Mouse (Mus musculus): ENCODE measurements around the gene Crebl2. TPM values are rescaled to one million over a fixed set of nuclear protein-coding genes. Genes with fewer than 3 reads are reported as not detected.
A peak's percentile ranks its signal among the peaks of the same experiment; 100 is the strongest.

Gene Crebl2
- polyA plus RNA-seq, 1 experiment from 2014 or later, result 6.6 TPM

DNA sequence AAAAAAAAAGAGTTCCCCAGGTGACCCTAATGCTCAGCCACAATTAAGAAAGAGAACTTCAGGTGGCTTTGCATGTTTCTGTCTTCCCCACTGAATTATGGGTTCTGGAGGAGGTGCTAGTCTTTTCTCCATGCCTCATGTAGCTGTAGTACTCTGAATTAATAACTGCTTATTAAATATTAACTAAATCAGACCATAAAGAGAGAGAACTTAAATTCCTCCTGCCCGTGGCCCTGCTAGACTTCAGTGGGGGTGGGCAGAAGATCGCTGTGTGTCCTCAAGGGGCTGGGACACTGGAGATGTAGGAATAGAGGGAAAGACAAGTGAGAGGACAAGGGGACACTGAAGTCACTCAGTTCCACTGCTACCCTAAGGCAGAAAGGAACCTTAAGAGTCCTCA, 42.3 kb downstream of the Crebl2 start:
- H3K4me2 ChIP-seq (replicated peaks; ENCODE audit: low read depth, low read length), result no peak overlapping the region
- no peaks in the 10 kb centered on the region for H3K9me3 ChIP-seq (ENCODE audit: low read length)
- 71% methylated on average over 2 of the region's 2 CpGs for WGBS
- H3K4me3 ChIP-seq (ENCODE audit: low read depth, low read length), result no peak overlapping the region
- no peak overlapping the region for H3K27ac ChIP-seq (ENCODE audit: low read length)
- no peaks in the 10 kb centered on the region; the same call in 1 of the 2 replicates for H3K36me3 ChIP-seq (ENCODE audit: insufficient read depth, low read length)
- TF ChIP-seq CTCF (IDR thresholded peaks at IDR 0.05) (no peak), EP300 (IDR thresholded peaks at IDR 0.05) (no peak)
- no peak for DNase-seq (ENCODE audit: low spot score)
- no peaks in the 10 kb centered on the region for H3K4me1 ChIP-seq (ENCODE audit: insufficient read depth, low read depth, low read length)
- H3K9ac ChIP-seq (replicated peaks; ENCODE audit: low read depth), result no peak overlapping the region
- no peak for ATAC-seq
- no peaks in the 10 kb centered on the region for H3K27me3 ChIP-seq (replicated peaks; ENCODE audit: insufficient read depth, low read length)

- Histone ChIP-seq H3K36me3 (ENCODE audit: insufficient read depth, low read length) (no peaks in the 10 kb centered on the region; the same call in 1 of the 2 replicates), H3K9ac (replicated peaks; ENCODE audit: low read depth) (no peak overlapping the region), H3K9me3 (ENCODE audit: low read length) (no peaks in the 10 kb centered on the region), H3K4me2 (replicated peaks; ENCODE audit: low read depth, low read length) (no peak overlapping the region), H3K4me1 (ENCODE audit: insufficient read depth, low read depth, low read length) (no peaks in the 10 kb centered on the region), H3K4me3 (ENCODE audit: low read depth, low read length) (no peak overlapping the region), H3K27ac (ENCODE audit: low read length) (no peak overlapping the region), H3K27me3 (replicated peaks; ENCODE audit: insufficient read depth, low read length) (no peaks in the 10 kb centered on the region)
- DNase-seq (ENCODE audit: low spot score) (peak; percentile 16), ATAC-seq (no peak)
- no peak for TF ChIP-seq EP300 (IDR thresholded peaks at IDR 0.05)
- TF ChIP-seq CTCF (IDR thresholded peaks at IDR 0.05), result peak; percentile 58
- WGBS, result 87% methylated on average over 2 of the region's 2 CpGs
Measured at GRCm38 (mm10) chr6:134873018-134873417, 43.1 kb downstream of the Crebl2 start.

DNA sequence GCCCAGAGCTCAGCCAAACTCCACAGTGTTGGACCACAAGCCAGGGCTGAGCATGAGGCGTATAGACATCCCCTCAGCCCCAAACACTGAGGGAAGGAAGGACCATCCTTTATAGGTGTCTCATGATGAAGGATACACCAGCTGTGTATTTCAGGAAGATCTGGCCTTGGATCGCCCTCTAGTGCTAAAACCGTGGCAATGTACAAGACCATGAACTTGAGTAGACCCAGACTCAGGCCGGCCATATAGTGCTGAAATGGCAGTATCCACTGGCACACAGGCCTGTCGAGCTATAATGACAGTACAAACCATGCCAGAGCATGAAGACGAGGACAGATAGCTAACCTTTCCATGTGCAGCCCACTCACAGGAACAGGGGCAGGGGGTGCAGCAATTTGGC, 46.8 kb downstream of the Crebl2 start:
- 68% methylated on average over 6 of the region's 6 CpGs for WGBS
- no peaks in the 10 kb centered on the region for H3K36me3 ChIP-seq (ENCODE audit: insufficient read depth, low read length)
- no peaks in the 10 kb centered on the region for H3K4me1 ChIP-seq (ENCODE audit: insufficient read depth, low read depth, low read length)
- no peak overlapping the region for H3K9ac ChIP-seq (replicated peaks; ENCODE audit: low read depth)
- no peak for ATAC-seq
- no peak overlapping the region for H3K4me2 ChIP-seq (replicated peaks; ENCODE audit: low read depth, low read length)
- no peak for DNase-seq (ENCODE audit: low spot score)
- no peak overlapping the region for H3K4me3 ChIP-seq (ENCODE audit: low read depth, low read length)
- no peaks in the 10 kb centered on the region for H3K27me3 ChIP-seq (replicated peaks; ENCODE audit: insufficient read depth, low read length)
- no peaks in the 10 kb centered on the region for H3K9me3 ChIP-seq (ENCODE audit: low read length)
- no peak overlapping the region for H3K27ac ChIP-seq (ENCODE audit: low read length)
- TF ChIP-seq EP300 (IDR thresholded peaks at IDR 0.05), result no peak
- peak; percentile 57 for TF ChIP-seq CTCF (IDR thresholded peaks at IDR 0.05)

GRCm38 (mm10) chr6:134877276-134877675, 47.3 kb downstream of the Crebl2 start:
- 86% methylated on average over 4 of the region's 4 CpGs for WGBS

GRCm38 (mm10) chr6:134877892-134878291, 47.9 kb downstream of the Crebl2 start:
- H3K4me1 ChIP-seq (ENCODE audit: insufficient read depth, low read depth, low read length), result no peaks in the 10 kb centered on the region
- no peak overlapping the region for H3K4me3 ChIP-seq (ENCODE audit: low read depth, low read length)
- no peak overlapping the region for H3K9ac ChIP-seq (replicated peaks; ENCODE audit: low read depth)
- H3K27ac ChIP-seq (ENCODE audit: low read length), result no peak overlapping the region
- no peaks in the 10 kb centered on the region for H3K9me3 ChIP-seq (ENCODE audit: low read length)
- WGBS, result 62% methylated on average over 1 of the region's 1 CpGs
- no peaks in the 10 kb centered on the region for H3K27me3 ChIP-seq (replicated peaks; ENCODE audit: insufficient read depth, low read length)
- H3K4me2 ChIP-seq (replicated peaks; ENCODE audit: low read depth, low read length), result no peak overlapping the region
- ATAC-seq (no peak), DNase-seq (ENCODE audit: low spot score) (no peak)
- TF ChIP-seq EP300 (IDR thresholded peaks at IDR 0.05) (no peak), CTCF (IDR thresholded peaks at IDR 0.05) (no peak)
- no peaks in the 10 kb centered on the region for H3K36me3 ChIP-seq (ENCODE audit: insufficient read depth, low read length)

More at GRCm38 (mm10) chr6:134877276-134877675, 47.3 kb downstream of the Crebl2 start:
- H3K4me3 ChIP-seq (ENCODE audit: low read depth, low read length), result no peak overlapping the region
- no peak for TF ChIP-seq EP300 (IDR thresholded peaks at IDR 0.05)
- TF ChIP-seq CTCF (IDR thresholded peaks at IDR 0.05), result no peak
- ATAC-seq, result no peak
- no peak overlapping the region for H3K4me2 ChIP-seq (replicated peaks; ENCODE audit: low read depth, low read length)
- no peaks in the 10 kb centered on the region for H3K4me1 ChIP-seq (ENCODE audit: insufficient read depth, low read depth, low read length)
- no peak for DNase-seq (ENCODE audit: low spot score)
- no peak overlapping the region for H3K27ac ChIP-seq (ENCODE audit: low read length)
- H3K36me3 ChIP-seq (ENCODE audit: insufficient read depth, low read length), result no peaks in the 10 kb centered on the region
- H3K9ac ChIP-seq (replicated peaks; ENCODE audit: low read depth), result no peak overlapping the region
- no peaks in the 10 kb centered on the region for H3K9me3 ChIP-seq (ENCODE audit: low read length)
- H3K27me3 ChIP-seq (replicated peaks; ENCODE audit: insufficient read depth, low read length), result no peaks in the 10 kb centered on the region

DNA sequence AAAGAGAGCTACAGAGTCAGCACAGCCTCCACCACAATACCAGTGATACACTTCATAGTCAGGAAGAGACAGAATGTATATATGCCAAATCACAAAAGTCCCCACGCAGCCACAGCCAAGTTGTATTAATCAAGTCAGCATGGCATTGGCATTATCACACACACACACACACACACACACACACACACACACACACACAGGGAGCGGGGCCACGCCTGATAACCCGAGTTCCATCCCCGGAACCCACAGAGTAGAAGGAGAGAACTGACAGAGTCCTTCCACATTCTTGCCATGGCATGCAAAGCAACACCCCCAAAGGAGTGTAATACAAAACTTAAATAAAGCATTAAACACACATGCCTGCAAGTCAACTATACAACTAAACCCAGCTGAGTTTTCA, 49.6 kb downstream of the Crebl2 start:
- Histone ChIP-seq H3K4me3 (ENCODE audit: low read depth, low read length) (no peak overlapping the region), H3K36me3 (ENCODE audit: insufficient read depth, low read length) (no peaks in the 10 kb centered on the region), H3K4me1 (ENCODE audit: insufficient read depth, low read depth, low read length) (no peaks in the 10 kb centered on the region), H3K27ac (ENCODE audit: low read length) (no peak overlapping the region), H3K9me3 (ENCODE audit: low read length) (no peaks in the 10 kb centered on the region), H3K9ac (replicated peaks; ENCODE audit: low read depth) (no peak overlapping the region), H3K4me2 (replicated peaks; ENCODE audit: low read depth, low read length) (no peak overlapping the region), H3K27me3 (replicated peaks; ENCODE audit: insufficient read depth, low read length) (no peaks in the 10 kb centered on the region)
- TF ChIP-seq CTCF (IDR thresholded peaks at IDR 0.05) (no peak), EP300 (IDR thresholded peaks at IDR 0.05) (no peak)
- WGBS, result 89% methylated on average over 5 of the region's 5 CpGs
- ATAC-seq (no peak), DNase-seq (ENCODE audit: low spot score) (no peak)

DNA sequence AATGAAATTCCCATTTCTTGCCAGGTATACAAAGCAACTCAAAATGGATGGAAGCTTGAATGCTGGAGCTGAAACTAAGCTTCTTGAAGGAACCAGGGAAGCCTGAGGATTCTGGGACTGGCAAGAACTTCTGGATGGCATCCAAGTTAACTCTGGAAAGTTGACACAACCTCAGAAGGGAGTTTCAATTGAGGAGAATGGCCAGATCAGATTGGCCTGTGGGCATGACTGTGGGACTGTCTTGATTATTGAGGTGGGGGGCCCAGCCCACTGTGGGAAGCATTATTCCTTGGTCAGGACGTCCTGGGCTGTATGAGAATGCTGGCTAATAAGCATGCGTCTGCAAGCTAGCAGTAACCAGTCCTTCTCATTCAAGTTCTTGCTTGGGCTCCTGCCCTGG, 50.1 kb downstream of the Crebl2 start:
- Histone ChIP-seq H3K4me2 (replicated peaks; ENCODE audit: low read depth, low read length) (no peak overlapping the region), H3K27ac (ENCODE audit: low read length) (no peak overlapping the region), H3K4me1 (ENCODE audit: insufficient read depth, low read depth, low read length) (no peaks in the 10 kb centered on the region), H3K4me3 (ENCODE audit: low read depth, low read length) (no peak overlapping the region), H3K27me3 (replicated peaks; ENCODE audit: insufficient read depth, low read length) (no peaks in the 10 kb centered on the region), H3K9ac (replicated peaks; ENCODE audit: low read depth) (no peak overlapping the region), H3K9me3 (ENCODE audit: low read length) (no peaks in the 10 kb centered on the region), H3K36me3 (ENCODE audit: insufficient read depth, low read length) (no peaks in the 10 kb centered on the region)
- no peak for ATAC-seq
- TF ChIP-seq EP300 (IDR thresholded peaks at IDR 0.05) (no peak), CTCF (IDR thresholded peaks at IDR 0.05) (no peak)
- WGBS, result 55% methylated on average over 2 of the region's 2 CpGs
- no peak for DNase-seq (ENCODE audit: low spot score)
